Mouse (Mus musculus) kidney, adult 2 months (tissue): ENCODE results near the gene Tex22. TPM values are rescaled to one million over a fixed set of nuclear protein-coding genes. Genes with fewer than 3 reads are reported as not detected.

Experiments
- DNase-seq: peaks from one replicate; pipeline ENCODE4 v3.0.0; 2021
- H3K27ac ChIP-seq: fragments of 200-500 bp; 2 replicates; pipeline ENCODE4 v1.5.1; 2012; ENCODE audit warnings: low read depth, low read length, control low read depth, inconsistent platforms; ENCODE audit not compliant: insufficient read depth
- H3K27me3 ChIP-seq: fragments of 200-500 bp; replicated peaks from 2 replicates; pipeline ENCODE4 v1.6.1; 2012; ENCODE audit warnings: mild to moderate bottlenecking, moderate library complexity, low read length, inconsistent platforms; ENCODE audit not compliant: control insufficient read depth, insufficient read depth
- H3K36me3 ChIP-seq: fragments of 200-500 bp; 2 replicates; pipeline ENCODE4 v1.6.1; 2012; ENCODE audit warnings: mild to moderate bottlenecking, moderate library complexity, low read length, inconsistent platforms; ENCODE audit not compliant: control insufficient read depth, insufficient read depth
- H3K4me1 ChIP-seq: fragments of 200-500 bp; 2 replicates; pipeline ENCODE4 v1.6.1; 2011; ENCODE audit warnings: low read length; ENCODE audit not compliant: control insufficient read depth, insufficient read depth
- H3K4me3 ChIP-seq: fragments of 200-500 bp; 2 replicates; pipeline ENCODE4 v1.5.1; 2011; ENCODE audit warnings: mild to moderate bottlenecking, low read depth, low read length, control low read depth; ENCODE audit not compliant: insufficient read depth
- CTCF ChIP-seq: fragments of 200-500 bp; conservative IDR thresholded peaks from 2 replicates; pipeline ENCODE4 v1.5.1; 2011; ENCODE audit warnings: low read depth, mild to moderate bottlenecking, control low read depth, low read length, moderate library complexity, mixed read lengths; ENCODE audit not compliant: insufficient read depth, insufficient read length
- POLR2A ChIP-seq: fragments of 200-500 bp; IDR thresholded peaks from one replicate; pipeline ENCODE4 v1.6.1; 2011; ENCODE audit warnings: low read depth, low read length, control low read depth
- WGBS: fragments of 180-500 bp; shearing (Covaris S2); methylation state at CpG from one replicate; pipeline ENCODE4 v1.1.7; 2018; 5-methylcytosine and 5-hydroxymethylcytosine counted together
- polyA plus RNA-seq: library from polyadenylated mRNA; depleted of rRNA; stranded (reverse); fragments of >200 nt; gene quantifications from 2 replicates; pipeline ENCODE4 v1.2.3, GENCODE M21; 2012

The Tex22 gene
- polyA plus RNA-seq, 1 experiment, result 0.16 TPM

GRCm38 (mm10) chr12:113056089-113056488 is 18.2 kb upstream of the Tex22 start:
- TF ChIP-seq POLR2A, result no peak
- TF ChIP-seq CTCF, result no peak
- H3K36me3 ChIP-seq, result no peaks in the 10 kb centered on the region; the same call in 1 of the 2 replicates
- 67% methylated on average over 8 of the region's 8 CpGs for WGBS
- no peak overlapping the region for H3K27ac ChIP-seq
- no peak overlapping the region for H3K4me3 ChIP-seq
- no peaks in the 10 kb centered on the region for H3K4me1 ChIP-seq
- H3K27me3 ChIP-seq, result no peaks in the 10 kb centered on the region
- DNase-seq, result no peak

- DNase-seq, result no peak
- WGBS, result 94% methylated on average over 5 of the region's 5 CpGs
- Histone ChIP-seq H3K36me3 (no peaks in the 10 kb centered on the region; the same call in 1 of the 2 replicates), H3K4me3 (no peak overlapping the region), H3K27ac (no peak overlapping the region), H3K4me1 (no peaks in the 10 kb centered on the region), H3K27me3 (no peaks in the 10 kb centered on the region)
- TF ChIP-seq POLR2A, result no peak
- TF ChIP-seq CTCF, result no peak
These were observed 14.1 kb upstream of the Tex22 start for GRCm38 (mm10) chr12:113060178-113060577.

GRCm38 (mm10) chr12:113061606-113062005 is 12.7 kb upstream of the Tex22 start:
- H3K4me1 ChIP-seq, result no peaks in the 10 kb centered on the region
- no peak overlapping the region for H3K4me3 ChIP-seq
- 86% methylated on average over 9 of the region's 9 CpGs for WGBS
- no peak overlapping the region for H3K27ac ChIP-seq
- no peaks in the 10 kb centered on the region; the same call in 1 of the 2 replicates for H3K36me3 ChIP-seq
- DNase-seq, result no peak
- no peaks in the 10 kb centered on the region for H3K27me3 ChIP-seq
- TF ChIP-seq POLR2A (no peak), CTCF (no peak)

GRCm38 (mm10) chr12:113062201-113062600 is 12.1 kb upstream of the Tex22 start:
- H3K4me1 ChIP-seq, result no peaks in the 10 kb centered on the region
- DNase-seq, result no peak
- H3K27ac ChIP-seq, result no peak overlapping the region
- no peak for TF ChIP-seq POLR2A
- no peak for TF ChIP-seq CTCF
- no peak overlapping the region for H3K4me3 ChIP-seq
- H3K27me3 ChIP-seq, result no peaks in the 10 kb centered on the region
- H3K36me3 ChIP-seq, result no peaks in the 10 kb centered on the region; the same call in 1 of the 2 replicates
- 91% methylated on average over 10 of the region's 10 CpGs for WGBS

- Histone ChIP-seq H3K4me3 (no peak overlapping the region), H3K4me1 (no peaks in the 10 kb centered on the region), H3K27ac (no peak overlapping the region), H3K36me3 (no peaks in the 10 kb centered on the region; the same call in 1 of the 2 replicates), H3K27me3 (no peaks in the 10 kb centered on the region)
- no peak for TF ChIP-seq CTCF
- no peak for TF ChIP-seq POLR2A
- no peak for DNase-seq
- 92% methylated on average over 7 of the region's 7 CpGs for WGBS
These were observed 10.6 kb upstream of the Tex22 start for GRCm38 (mm10) chr12:113063700-113064099.

- WGBS, result 90% methylated on average over 7 of the region's 7 CpGs
- no peaks in the 10 kb centered on the region for H3K27me3 ChIP-seq
- H3K4me3 ChIP-seq, result no peak overlapping the region
- H3K27ac ChIP-seq, result no peak overlapping the region
- DNase-seq, result no peak
- TF ChIP-seq CTCF (no peak), POLR2A (no peak)
- no peaks in the 10 kb centered on the region for H3K36me3 ChIP-seq
- no peaks in the 10 kb centered on the region for H3K4me1 ChIP-seq
These were observed 6.3 kb upstream of the Tex22 start for GRCm38 (mm10) chr12:113068002-113068401.

GRCm38 (mm10) chr12:113069389-113069788 is 4.9 kb upstream of the Tex22 start:
- H3K36me3 ChIP-seq, result no peaks in the 10 kb centered on the region
- WGBS, result 87% methylated on average over 6 of the region's 6 CpGs

GRCm38 (mm10) chr12:113071321-113071720 is 3.0 kb upstream of the Tex22 start:
- Histone ChIP-seq H3K27me3 (no peaks in the 10 kb centered on the region), H3K4me3 (no peak overlapping the region), H3K4me1 (peaks cover 9% of the 10 kb centered on the region), H3K36me3 (no peaks in the 10 kb centered on the region), H3K27ac (no peak overlapping the region)
- 90% methylated on average over 6 of the region's 6 CpGs for WGBS
- no peak for TF ChIP-seq CTCF
- no peak for TF ChIP-seq POLR2A
- no peak for DNase-seq

More at GRCm38 (mm10) chr12:113069389-113069788, 4.9 kb upstream of the Tex22 start:
- Histone ChIP-seq H3K4me1 (peaks cover 5% of the 10 kb centered on the region), H3K4me3 (no peak overlapping the region), H3K27me3 (no peaks in the 10 kb centered on the region), H3K27ac (no peak overlapping the region)
- no peak for DNase-seq
- no peak for TF ChIP-seq POLR2A
- TF ChIP-seq CTCF, result no peak
